Mouse (Mus musculus) forebrain, postnatal 0 days (tissue): ENCODE data around the gene Gab1. TPM values are rescaled to one million over a fixed set of nuclear protein-coding genes. Genes with fewer than 3 reads are reported as not detected.
A peak's percentile ranks its signal among the peaks of the same experiment; 100 is the strongest.

Experiments
- ATAC-seq: fragments of 200-750 bp; cut with Nextera tagmentation; 2 replicates; pipeline ENCODE4 v1.8.0; 2017; ENCODE audit warnings: mild to moderate bottlenecking, moderate library complexity
- DNase-seq: peaks from one replicate; pipeline ENCODE4 v3.0.0-alpha.2; 2015
- H3K27ac ChIP-seq: fragments of 300-500 bp; sonication (generic); 2 replicates; pipeline ENCODE4 v1.5.1; 2014; ENCODE audit warnings: low read depth, mild to moderate bottlenecking, antibody characterized with exemption, low read length, moderate library complexity, mixed read lengths
- H3K27me3 ChIP-seq: fragments of 300-500 bp; sonication (generic); 2 replicates; pipeline ENCODE4 v1.6.1; 2014; ENCODE audit warnings: mild to moderate bottlenecking, low read length, mixed read lengths; ENCODE audit not compliant: insufficient read depth
- H3K36me3 ChIP-seq: fragments of 300-500 bp; sonication (generic); 2 replicates; pipeline ENCODE4 v1.6.1; 2014; ENCODE audit warnings: mild to moderate bottlenecking, moderate library complexity; ENCODE audit not compliant: insufficient read depth
- H3K4me1 ChIP-seq: fragments of 300-500 bp; sonication (generic); 2 replicates; pipeline ENCODE4 v1.6.1; 2014; ENCODE audit warnings: antibody characterized with exemption; ENCODE audit not compliant: insufficient read depth
- H3K4me2 ChIP-seq: fragments of 300-500 bp; sonication (generic); 2 replicates; pipeline ENCODE4 v1.6.1; 2014; ENCODE audit warnings: low read depth, mild to moderate bottlenecking, moderate library complexity
- H3K4me3 ChIP-seq: fragments of 300-500 bp; sonication (generic); 2 replicates; pipeline ENCODE4 v1.5.1; 2014; ENCODE audit warnings: low read depth, low read length, mixed read lengths
- H3K9ac ChIP-seq: fragments of 300-500 bp; sonication (generic); 2 replicates; pipeline ENCODE4 v1.6.1; 2014; ENCODE audit warnings: mild to moderate bottlenecking
- H3K9me3 ChIP-seq: fragments of 300-500 bp; sonication (generic); 2 replicates; pipeline ENCODE4 v1.6.1; 2016; ENCODE audit warnings: low read length
- CTCF ChIP-seq: sonication (generic); IDR thresholded peaks from 2 replicates; pipeline ENCODE4 v1.5.1; 2016; ENCODE audit warnings: antibody characterized with exemption, control low read depth, low read depth
- WGBS: fragments of 180-500 bp; shearing (Covaris S2); extraction: QIAGEN DNeasy Blood & Tissue Kit; methylation state at CpG from one replicate; pipeline ENCODE4 v1.1.7; 2014; 5-methylcytosine and 5-hydroxymethylcytosine counted together
- polyA plus RNA-seq: library from polyadenylated mRNA; unstranded; fragments of >200 nt; fragmentation: Nextera tagmentation; extraction: Ambion mirVana; gene quantifications from 2 replicates; pipeline ENCODE4 v1.2.1, GENCODE M21; 2015
- total RNA-seq: library from RNA; depleted of rRNA; stranded (reverse); fragments of >200 nt; gene quantifications from 2 replicates; pipeline ENCODE4 v1.2.3, GENCODE M21; 2014

Gab1 gene
- total and polyA plus RNA-seq, 2 experiments from 2014 or later: 9.8 to 15.7 TPM

DNA sequence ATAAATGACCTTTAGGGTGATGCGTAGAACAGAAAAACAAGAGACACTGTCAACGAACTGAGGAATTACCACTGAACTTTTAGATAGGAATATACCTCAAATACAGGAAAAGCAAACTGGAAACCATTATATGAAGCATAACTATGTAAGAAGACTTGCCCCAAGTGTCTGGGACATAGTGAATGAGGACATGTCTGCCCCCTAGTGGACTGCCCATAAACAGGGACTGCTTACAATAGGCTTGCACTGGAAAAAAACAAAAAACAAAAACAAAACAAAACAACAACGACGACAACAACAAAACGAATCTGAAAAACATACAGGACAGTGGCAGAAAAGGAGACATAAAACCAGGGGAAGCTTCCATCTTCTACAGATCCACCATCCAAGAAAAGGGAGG is 66.9 kb downstream of the Gab1 start:
- Histone ChIP-seq H3K4me3 (no peak overlapping the region), H3K4me2 (no peak overlapping the region), H3K27ac (no peak overlapping the region), H3K4me1 (peaks cover 12% of the 10 kb centered on the region; the same call in 1 of the 2 replicates), H3K36me3 (no peaks in the 10 kb centered on the region), H3K9ac (no peak overlapping the region), H3K9me3 (no peaks in the 10 kb centered on the region), H3K27me3 (no peaks in the 10 kb centered on the region)
- ATAC-seq: no peak
- 83% methylated on average over 5 of the region's 5 CpGs for WGBS
- TF ChIP-seq CTCF: peak; percentile 55
- peak; percentile 19 for DNase-seq

DNA sequence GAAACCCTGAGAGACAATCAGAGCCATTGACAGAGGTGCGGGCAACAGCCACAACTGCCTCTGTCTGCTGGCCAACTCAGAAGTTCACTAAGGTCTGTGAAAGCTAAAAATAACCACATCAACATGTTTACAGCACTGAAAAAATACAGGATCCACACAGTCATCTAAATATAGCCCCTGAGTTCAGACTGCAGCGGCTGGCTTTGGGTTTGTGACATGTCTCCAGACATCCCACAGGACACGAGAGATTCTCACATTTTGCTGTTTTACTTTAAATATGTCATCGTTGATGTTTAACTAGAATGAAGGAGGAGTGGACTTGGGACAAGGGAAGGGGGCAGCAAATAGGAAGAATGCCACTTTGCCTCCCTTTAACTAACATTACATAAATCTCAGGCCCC is 68.7 kb downstream of the Gab1 start:
- Histone ChIP-seq H3K4me1 (peaks cover 12% of the 10 kb centered on the region; the same call in 1 of the 2 replicates), H3K4me2 (no peak overlapping the region), H3K9me3 (no peaks in the 10 kb centered on the region), H3K9ac (no peak overlapping the region), H3K27ac (no peak overlapping the region; the same call in 1 of the 2 replicates), H3K36me3 (no peaks in the 10 kb centered on the region), H3K4me3 (no peak overlapping the region), H3K27me3 (no peaks in the 10 kb centered on the region)
- ATAC-seq: no peak
- no peak for TF ChIP-seq CTCF
- no peak for DNase-seq
- WGBS: 73% methylated on average over 4 of the region's 4 CpGs

DNA sequence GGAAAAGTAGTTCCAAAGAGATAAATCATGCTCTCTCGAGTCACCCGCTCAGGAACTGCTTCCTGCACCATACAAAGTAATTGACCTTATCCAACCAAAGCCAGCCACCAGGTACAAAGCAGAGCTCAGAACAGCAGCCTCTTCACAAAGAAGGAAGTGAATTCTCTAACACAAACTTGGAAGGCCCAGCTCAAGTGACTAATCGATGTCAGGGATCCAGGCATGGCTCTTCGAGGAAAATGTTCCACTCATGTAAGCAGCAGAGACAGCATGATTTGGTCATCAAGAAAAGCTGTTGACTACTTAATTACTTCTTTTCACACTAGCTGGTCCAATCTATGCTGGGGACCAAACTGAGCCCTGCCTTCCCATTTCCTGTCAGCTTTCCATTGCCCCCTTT is 69.4 kb downstream of the Gab1 start:
- WGBS: 84% methylated on average over 4 of the region's 4 CpGs
- H3K27ac ChIP-seq: peak overlapping the region; percentile 9
- H3K36me3 ChIP-seq: no peaks in the 10 kb centered on the region
- no peak overlapping the region for H3K9ac ChIP-seq
- ATAC-seq (no peak), DNase-seq (no peak)
- no peak for TF ChIP-seq CTCF
- H3K4me2 ChIP-seq: no peak overlapping the region
- H3K27me3 ChIP-seq: no peaks in the 10 kb centered on the region
- H3K4me3 ChIP-seq: no peak overlapping the region
- H3K9me3 ChIP-seq: no peaks in the 10 kb centered on the region
- H3K4me1 ChIP-seq: peaks cover 12% of the 10 kb centered on the region; the same call in 1 of the 2 replicates

DNA sequence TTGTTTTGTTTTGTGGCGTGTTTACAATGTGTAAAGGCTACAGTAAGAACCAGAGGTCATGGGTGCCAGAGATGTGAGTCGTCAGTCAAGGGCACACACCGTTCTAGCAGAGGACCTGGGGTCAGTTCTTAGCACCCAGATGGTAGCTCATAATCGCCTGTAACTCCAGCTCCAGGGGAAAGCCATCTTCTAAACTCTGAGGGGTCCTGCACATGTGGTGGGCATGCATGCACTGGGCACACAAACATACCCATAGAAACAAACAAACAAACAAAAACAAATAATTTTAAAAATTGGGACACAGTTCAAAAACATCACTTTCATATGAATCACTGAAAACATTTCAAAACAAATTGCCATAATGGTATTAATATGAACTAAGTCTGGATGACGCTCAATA is 69.9 kb downstream of the Gab1 start:
- 89% methylated on average over 5 of the region's 5 CpGs for WGBS

DNA sequence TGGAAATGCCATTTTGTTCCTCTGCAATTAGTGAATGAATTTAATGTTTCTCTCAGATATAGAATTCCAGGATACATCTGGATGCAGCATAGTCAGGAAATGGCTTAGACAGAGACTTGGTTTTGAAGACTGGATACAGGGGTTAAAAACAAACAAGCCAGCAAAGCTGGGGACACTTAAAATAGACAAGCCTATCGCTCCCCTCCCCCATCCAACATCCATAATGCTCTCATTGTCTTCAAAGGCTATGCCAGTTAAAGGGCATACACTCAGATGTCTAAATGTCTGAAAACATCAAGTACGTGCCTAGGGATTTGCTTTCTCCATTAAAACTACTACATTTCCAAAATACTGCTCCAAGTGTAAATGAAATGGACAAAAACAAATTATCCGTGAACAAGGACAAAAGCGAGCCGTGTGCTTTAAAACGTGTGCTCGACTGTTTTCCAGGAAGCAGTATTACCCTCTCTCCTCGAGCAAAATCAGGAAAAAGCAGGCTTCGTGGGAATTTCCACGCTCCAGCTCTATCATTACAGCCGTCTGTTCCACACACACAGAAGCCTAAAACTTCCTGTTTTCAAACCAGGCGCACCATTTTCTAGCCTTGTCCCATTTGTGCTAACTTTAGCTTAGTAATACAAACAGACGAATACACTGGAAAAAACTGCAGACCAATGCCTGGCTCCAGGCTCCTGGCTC is 72.4 kb downstream of the Gab1 start:
- no peak for TF ChIP-seq CTCF

More for the DNA sequence above, 69.9 kb downstream of the Gab1 start:
- H3K36me3 ChIP-seq: no peaks in the 10 kb centered on the region
- peaks cover 12% of the 10 kb centered on the region; the same call in 1 of the 2 replicates for H3K4me1 ChIP-seq
- H3K27ac ChIP-seq: no peak overlapping the region
- ATAC-seq: no peak
- H3K4me2 ChIP-seq: no peak overlapping the region
- H3K27me3 ChIP-seq: no peaks in the 10 kb centered on the region
- H3K9me3 ChIP-seq: no peaks in the 10 kb centered on the region
- no peak overlapping the region for H3K9ac ChIP-seq
- H3K4me3 ChIP-seq: no peak overlapping the region
- no peak for DNase-seq
- TF ChIP-seq CTCF: no peak

DNA sequence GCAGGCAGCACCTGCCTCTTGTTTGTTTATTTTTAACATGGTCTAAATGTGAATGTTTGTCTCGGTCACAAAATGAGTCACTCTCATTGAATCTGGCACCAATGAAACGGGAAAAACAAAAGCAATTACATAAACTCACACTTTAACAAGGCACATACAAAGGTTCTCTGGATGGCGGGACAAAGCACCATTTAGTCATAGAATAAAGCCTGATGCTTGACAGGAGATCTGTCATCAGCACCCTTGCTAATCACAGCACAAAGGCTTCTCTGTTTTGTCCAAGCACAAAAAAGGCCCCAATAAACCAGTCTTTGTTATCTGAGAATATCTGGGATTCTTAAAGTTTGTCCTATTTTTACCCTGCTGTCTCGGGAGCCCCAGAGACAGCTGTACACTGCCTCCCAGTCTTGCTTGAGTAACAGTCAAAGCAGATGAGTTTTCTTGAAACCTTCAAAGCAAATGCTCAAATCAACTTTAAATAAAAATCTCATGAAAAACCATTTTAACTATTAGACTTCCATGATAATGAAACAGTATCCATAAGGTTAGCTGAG is 76.2 kb downstream of the Gab1 start:
- peak; percentile 66; the same call in 1 of the 2 replicates for ATAC-seq

More for the DNA sequence above, 72.4 kb downstream of the Gab1 start:
- no peak overlapping the region for H3K9ac ChIP-seq
- H3K4me1 ChIP-seq: peaks cover 15% of the 10 kb centered on the region
- H3K4me3 ChIP-seq: no peak overlapping the region
- no peak overlapping the region for H3K27ac ChIP-seq
- H3K9me3 ChIP-seq: no peaks in the 10 kb centered on the region
- H3K36me3 ChIP-seq: no peaks in the 10 kb centered on the region
- 18% methylated on average over 13 of the region's 13 CpGs for WGBS
- DNase-seq (peak; percentile 31), ATAC-seq (peak; percentile 61)
- H3K4me2 ChIP-seq: 0 out of 2 replicates have a peak overlapping the region, but pooled peaks have one; percentile 1
- no peaks in the 10 kb centered on the region for H3K27me3 ChIP-seq

DNA sequence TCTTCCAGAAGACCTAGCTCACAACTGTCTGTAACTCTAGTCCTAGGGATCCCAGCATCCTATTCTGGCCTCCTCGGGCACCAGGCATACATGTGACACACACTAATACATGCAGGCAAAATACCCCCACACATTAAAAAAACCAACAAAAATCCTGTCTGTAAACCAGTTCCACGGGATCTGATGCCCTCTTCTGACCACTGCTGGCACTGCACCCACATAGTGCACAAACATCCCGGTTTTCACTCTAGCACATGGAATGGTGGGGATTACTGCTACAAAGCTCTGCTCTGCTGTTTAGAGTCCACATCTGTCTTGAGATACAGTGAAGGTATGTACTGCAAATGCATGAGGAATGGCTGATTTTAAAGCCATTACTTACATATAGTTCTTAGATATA is 81.5 kb downstream of the Gab1 start:
- DNase-seq (no peak), ATAC-seq (no peak)
- Histone ChIP-seq H3K4me2 (no peak overlapping the region), H3K9me3 (no peaks in the 10 kb centered on the region), H3K4me1 (peaks cover 3% of the 10 kb centered on the region), H3K27me3 (no peaks in the 10 kb centered on the region), H3K27ac (no peak overlapping the region), H3K36me3 (no peaks in the 10 kb centered on the region), H3K4me3 (no peak overlapping the region), H3K9ac (no peak overlapping the region)
- WGBS: 94% methylated on average over 3 of the region's 3 CpGs
- TF ChIP-seq CTCF: peak; percentile 30; the same call in 1 of the 2 replicates

More for the DNA sequence above, 76.2 kb downstream of the Gab1 start:
- Histone ChIP-seq H3K4me2 (no peak overlapping the region), H3K36me3 (no peaks in the 10 kb centered on the region), H3K4me3 (no peak overlapping the region), H3K9ac (no peak overlapping the region), H3K27me3 (no peaks in the 10 kb centered on the region), H3K9me3 (no peaks in the 10 kb centered on the region), H3K4me1 (peaks cover 10% of the 10 kb centered on the region), H3K27ac (no peak overlapping the region)
- DNase-seq: no peak
- TF ChIP-seq CTCF: no peak
- 10% methylated on average over 4 of the region's 4 CpGs for WGBS
